Mouse (Mus musculus) kidney, embryonic 15.5 days (tissue): ENCODE results near the gene Hcfc1r1. TPM values are rescaled to one million over a fixed set of nuclear protein-coding genes. Genes with fewer than 3 reads are reported as not detected.

Source experiments
- ATAC-seq: fragments of 200-750 bp; cut with Nextera tagmentation; replicated peaks from 2 replicates; pipeline ENCODE4 v1.8.0; 2017; ENCODE audit warnings: moderate TSS enrichment; ENCODE audit not compliant: low FRiP score
- H3K27ac ChIP-seq: fragments of 300-500 bp; sonication (generic); 2 replicates; pipeline ENCODE4 v1.5.1; 2015; ENCODE audit warnings: mild to moderate bottlenecking, inconsistent platforms
- H3K27me3 ChIP-seq: fragments of 300-500 bp; sonication (generic); 2 replicates; pipeline ENCODE4 v1.6.1; 2015; ENCODE audit warnings: inconsistent platforms
- H3K36me3 ChIP-seq: fragments of 300-500 bp; sonication (generic); 2 replicates; pipeline ENCODE4 v1.6.1; 2015; ENCODE audit warnings: inconsistent platforms
- H3K4me1 ChIP-seq: fragments of 300-500 bp; sonication (generic); 2 replicates; pipeline ENCODE4 v1.6.1; 2015; ENCODE audit warnings: inconsistent platforms
- H3K4me2 ChIP-seq: fragments of 300-500 bp; sonication (generic); 2 replicates; pipeline ENCODE4 v1.6.1; 2015; ENCODE audit warnings: moderate library complexity, mild to moderate bottlenecking, inconsistent platforms
- H3K4me3 ChIP-seq: fragments of 300-500 bp; sonication (generic); replicated peaks from 2 replicates; pipeline ENCODE4 v1.5.1; 2015; ENCODE audit warnings: mild to moderate bottlenecking, inconsistent platforms
- H3K9ac ChIP-seq: fragments of 300-500 bp; sonication (generic); 2 replicates; pipeline ENCODE4 v1.6.1; 2015; ENCODE audit warnings: mild to moderate bottlenecking, inconsistent platforms
- H3K9me3 ChIP-seq: fragments of 300-500 bp; sonication (generic); replicated peaks from 2 replicates; pipeline ENCODE4 v1.6.1; 2016; ENCODE audit warnings: inconsistent platforms
- WGBS: fragments of 180-500 bp; shearing (Covaris S2); methylation state at CpG from one replicate; pipeline ENCODE4 v1.1.7; 2015; ENCODE audit warnings: mixed read lengths; 5-methylcytosine and 5-hydroxymethylcytosine counted together
- polyA plus RNA-seq: library from polyadenylated mRNA; unstranded; fragments of >200 nt; fragmentation: Nextera tagmentation; extraction: Ambion mirVana; gene quantifications from 2 replicates; pipeline ENCODE4 v1.2.1, GENCODE M21; 2015

Gene Hcfc1r1
- polyA plus RNA-seq, result 63.2 and 69.5 TPM in 2 replicates

GRCm38 (mm10) chr17:23673424-23674073 is at the start of gene Hcfc1r1, which contains the start of gene Thoc6:
Gene Hcfc1r1 (plus strand): TSS chr17:23673596.
Gene Thoc6 (minus strand): TSS chr17:23673882.
- Histone ChIP-seq H3K4me2 (peak within 1 kb of the TSS; percentile 89), H3K9me3 (no peaks in the 10 kb centered on the region), H3K27me3 (peaks cover 20% of the 10 kb centered on the region), H3K9ac (peak within 1 kb of the TSS; percentile 58), H3K36me3 (peaks cover 22% of the 10 kb centered on the region), H3K27ac (peak within 1 kb of the TSS; percentile 90), H3K4me1 (peaks cover 46% of the 10 kb centered on the region), H3K4me3 (peak within 1 kb of the TSS; percentile 75)
- ATAC-seq, result peak; percentile 93
- under 1% methylated on average over 45 of the region's 45 CpGs for WGBS

GRCm38 (mm10) chr17:23627813-23628212 is 45.6 kb upstream of the Hcfc1r1 start:
- Histone ChIP-seq H3K4me3 (no peak overlapping the region), H3K9ac (no peak overlapping the region), H3K27me3 (no peaks in the 10 kb centered on the region), H3K27ac (no peak overlapping the region), H3K9me3 (no peaks in the 10 kb centered on the region), H3K4me2 (no peak overlapping the region), H3K4me1 (peaks cover 4% of the 10 kb centered on the region), H3K36me3 (no peaks in the 10 kb centered on the region)
- WGBS, result 41% methylated on average over 7 of the region's 7 CpGs
- ATAC-seq, result no peak

- no peak overlapping the region; the same call in 1 of the 2 replicates for H3K9ac ChIP-seq
- no peak overlapping the region for H3K27ac ChIP-seq
- H3K4me1 ChIP-seq, result peaks cover 4% of the 10 kb centered on the region
- 0 out of 2 replicates have a peak, but pooled peaks cover 2% of the 10 kb centered on the region for H3K27me3 ChIP-seq
- H3K9me3 ChIP-seq, result no peaks in the 10 kb centered on the region
- peak; percentile 92 for ATAC-seq
- peak overlapping the region; percentile 57 for H3K4me2 ChIP-seq
- H3K4me3 ChIP-seq, result peak overlapping the region; percentile 25
- 14% methylated on average over 22 of the region's 22 CpGs for WGBS
- no peaks in the 10 kb centered on the region for H3K36me3 ChIP-seq
These were observed 43.0 kb upstream of the Hcfc1r1 start for GRCm38 (mm10) chr17:23630195-23631020.

- Histone ChIP-seq H3K4me1 (peaks cover 4% of the 10 kb centered on the region), H3K9me3 (no peaks in the 10 kb centered on the region), H3K27ac (no peak overlapping the region), H3K4me3 (no peak overlapping the region), H3K4me2 (no peak overlapping the region), H3K27me3 (peaks cover 8% of the 10 kb centered on the region; the same call in 1 of the 2 replicates), H3K36me3 (no peaks in the 10 kb centered on the region), H3K9ac (no peak overlapping the region)
- no peak for ATAC-seq
- whole genome bisulfite sequencing, result 86% methylated on average over 8 of the region's 8 CpGs
These were observed 42.2 kb upstream of the Hcfc1r1 start for GRCm38 (mm10) chr17:23631241-23631640.

- Histone ChIP-seq H3K27me3 (peaks cover 30% of the 10 kb centered on the region), H3K9me3 (0 out of 2 replicates have a peak, but pooled peaks cover 2% of the 10 kb centered on the region), H3K4me3 (peak within 1 kb of the TSS; percentile 43), H3K4me2 (peak within 1 kb of the TSS; percentile 78), H3K4me1 (peaks cover 14% of the 10 kb centered on the region), H3K27ac (no peak within 1 kb of the TSS), H3K36me3 (no peaks in the 10 kb centered on the region), H3K9ac (peak within 1 kb of the TSS; percentile 8; the same call in 1 of the 2 replicates)
- peak; percentile 62 for ATAC-seq
- 0% methylated on average over 57 of the region's 58 CpGs for WGBS
These were observed 28.5 kb upstream of the Hcfc1r1 start, which contains the start of gene Mmp25 for GRCm38 (mm10) chr17:23644613-23645495. Gene Mmp25 (minus strand): TSS chr17:23645277.

- 0 out of 2 replicates have a peak, but pooled peaks cover 2% of the 10 kb centered on the region for H3K9me3 ChIP-seq
- no peak overlapping the region for H3K4me3 ChIP-seq
- H3K9ac ChIP-seq, result no peak overlapping the region
- no peak overlapping the region for H3K27ac ChIP-seq
- peaks cover 30% of the 10 kb centered on the region for H3K27me3 ChIP-seq
- H3K4me2 ChIP-seq, result no peak overlapping the region
- H3K36me3 ChIP-seq, result no peaks in the 10 kb centered on the region
- no peak for ATAC-seq
- WGBS, result 37% methylated on average over 10 of the region's 10 CpGs
- peaks cover 14% of the 10 kb centered on the region for H3K4me1 ChIP-seq
These were observed 27.5 kb upstream of the Hcfc1r1 start for GRCm38 (mm10) chr17:23645894-23646293.

- Histone ChIP-seq H3K36me3 (no peaks in the 10 kb centered on the region), H3K27ac (no peak overlapping the region), H3K4me3 (no peak overlapping the region), H3K4me2 (no peak overlapping the region), H3K9me3 (no peaks in the 10 kb centered on the region), H3K27me3 (0 out of 2 replicates have a peak, but pooled peaks cover 7% of the 10 kb centered on the region), H3K9ac (no peak overlapping the region), H3K4me1 (no peaks in the 10 kb centered on the region)
- no peak for ATAC-seq
- WGBS, result 82% methylated on average over 6 of the region's 6 CpGs
These were observed 22.0 kb upstream of the Hcfc1r1 start for GRCm38 (mm10) chr17:23651363-23651762.

GRCm38 (mm10) chr17:23653324-23653723 is 20.1 kb upstream of the Hcfc1r1 start:
- Histone ChIP-seq H3K4me3 (no peak overlapping the region), H3K4me1 (no peaks in the 10 kb centered on the region), H3K4me2 (no peak overlapping the region), H3K27me3 (0 out of 2 replicates have a peak, but pooled peaks cover 8% of the 10 kb centered on the region), H3K36me3 (no peaks in the 10 kb centered on the region), H3K9me3 (no peaks in the 10 kb centered on the region), H3K27ac (no peak overlapping the region), H3K9ac (no peak overlapping the region)
- ATAC-seq, result no peak
- WGBS, result 79% methylated on average over 2 of the region's 2 CpGs

GRCm38 (mm10) chr17:23654001-23654400 is 19.4 kb upstream of the Hcfc1r1 start:
- Histone ChIP-seq H3K27me3 (peaks cover 8% of the 10 kb centered on the region; the same call in 1 of the 2 replicates), H3K27ac (no peak overlapping the region), H3K9ac (no peak overlapping the region), H3K4me3 (no peak overlapping the region), H3K36me3 (no peaks in the 10 kb centered on the region), H3K9me3 (no peaks in the 10 kb centered on the region), H3K4me2 (no peak overlapping the region), H3K4me1 (no peaks in the 10 kb centered on the region)
- 68% methylated on average over 6 of the region's 6 CpGs for WGBS
- ATAC-seq, result no peak

- H3K9ac ChIP-seq, result no peak overlapping the region
- 49% methylated on average over 2 of the region's 2 CpGs for WGBS
- no peak for ATAC-seq
- H3K36me3 ChIP-seq, result no peaks in the 10 kb centered on the region
- H3K27ac ChIP-seq, result no peak overlapping the region
- H3K4me3 ChIP-seq, result no peak overlapping the region
- no peak overlapping the region for H3K4me2 ChIP-seq
- H3K4me1 ChIP-seq, result no peaks in the 10 kb centered on the region
- H3K9me3 ChIP-seq, result no peaks in the 10 kb centered on the region
- peaks cover 12% of the 10 kb centered on the region for H3K27me3 ChIP-seq
These were observed 19.0 kb upstream of the Hcfc1r1 start for GRCm38 (mm10) chr17:23654410-23654809.

GRCm38 (mm10) chr17:23658450-23658849 is 14.9 kb upstream of the Hcfc1r1 start:
- ATAC-seq, result no peak
- no peak overlapping the region for H3K9ac ChIP-seq
- H3K36me3 ChIP-seq, result no peaks in the 10 kb centered on the region
- peaks cover 51% of the 10 kb centered on the region for H3K27me3 ChIP-seq
- H3K4me2 ChIP-seq, result no peak overlapping the region
- no peaks in the 10 kb centered on the region for H3K9me3 ChIP-seq
- WGBS, result 83% methylated on average over 3 of the region's 3 CpGs
- H3K4me1 ChIP-seq, result peaks cover 16% of the 10 kb centered on the region
- H3K27ac ChIP-seq, result no peak overlapping the region
- H3K4me3 ChIP-seq, result no peak overlapping the region
